Mouse (Mus musculus) stomach, postnatal 0 days (tissue): Measurements from ENCODE around the gene Zswim1. TPM values are rescaled to one million over a fixed set of nuclear protein-coding genes. Genes with fewer than 3 reads are reported as not detected.

ENCODE experiments used
- ATAC-seq: fragments of 200-750 bp; cut with Nextera tagmentation; 2 replicates; pipeline ENCODE4 v1.8.0; 2017; ENCODE audit not compliant: low FRiP score, low TSS enrichment
- DNase-seq: peaks from one replicate; pipeline ENCODE4 v3.0.0-alpha.2; 2016; ENCODE audit warnings: low spot score
- H3K27ac ChIP-seq: fragments of 300-500 bp; sonication (generic); replicated peaks from 2 replicates; pipeline ENCODE4 v1.5.1; 2014; ENCODE audit warnings: mild to moderate bottlenecking, control low read depth
- H3K27me3 ChIP-seq: fragments of 300-500 bp; sonication (generic); 2 replicates; pipeline ENCODE4 v1.6.1; 2014; ENCODE audit warnings: low read length; ENCODE audit not compliant: control insufficient read depth, insufficient read depth
- H3K36me3 ChIP-seq: fragments of 300-500 bp; sonication (generic); 2 replicates; pipeline ENCODE4 v1.6.1; 2014; ENCODE audit warnings: low read length, mixed read lengths; ENCODE audit not compliant: control insufficient read depth, insufficient read depth
- H3K4me1 ChIP-seq: fragments of 300-500 bp; sonication (generic); replicated peaks from 2 replicates; pipeline ENCODE4 v1.6.1; 2014; ENCODE audit warnings: antibody characterized with exemption; ENCODE audit not compliant: control insufficient read depth, insufficient read depth
- H3K4me2 ChIP-seq: fragments of 300-500 bp; sonication (generic); replicated peaks from 2 replicates; pipeline ENCODE4 v1.6.1; 2014; ENCODE audit warnings: low read depth, mild to moderate bottlenecking, control low read depth, moderate library complexity
- H3K4me3 ChIP-seq: fragments of 300-500 bp; sonication (generic); 2 replicates; pipeline ENCODE4 v1.5.1; 2014; ENCODE audit warnings: low read depth, low read length, control low read depth
- H3K9ac ChIP-seq: fragments of 300-500 bp; sonication (generic); 2 replicates; pipeline ENCODE4 v1.6.1; 2014; ENCODE audit warnings: mild to moderate bottlenecking, low read length, control low read depth, mixed read lengths
- H3K9me3 ChIP-seq: fragments of 300-500 bp; sonication (generic); 2 replicates; pipeline ENCODE4 v1.6.1; 2016; ENCODE audit warnings: low read length; ENCODE audit not compliant: control insufficient read depth
- CTCF ChIP-seq: IDR thresholded peaks from 2 replicates; pipeline ENCODE4 v1.5.1; 2016; ENCODE audit warnings: antibody characterized with exemption, low read depth, mild to moderate bottlenecking, moderate library complexity
- EP300 ChIP-seq: optimal IDR thresholded peaks from 2 replicates; pipeline ENCODE3; 2016; ENCODE audit warnings: antibody characterized with exemption
- WGBS: fragments of 180-500 bp; shearing (Covaris S2); extraction: QIAGEN DNeasy Blood & Tissue Kit; methylation state at CpG from one replicate; pipeline ENCODE4 v1.1.7; 2014; 5-methylcytosine and 5-hydroxymethylcytosine counted together
- polyA plus RNA-seq: library from polyadenylated mRNA; unstranded; fragments of >200 nt; fragmentation: Nextera tagmentation; extraction: Ambion mirVana; gene quantifications from 2 replicates; pipeline ENCODE4 v1.2.1, GENCODE M21; 2015

The Zswim1 gene
- polyA plus RNA-seq, 1 experiment from 2014 or later: 10.1 TPM

- Histone ChIP-seq H3K27me3 (no peaks in the 10 kb centered on the region), H3K27ac (peak within 1 kb of the TSS; percentile 88), H3K36me3 (no peaks in the 10 kb centered on the region), H3K9ac (peak within 1 kb of the TSS; percentile 82), H3K9me3 (no peaks in the 10 kb centered on the region), H3K4me1 (peaks cover 3% of the 10 kb centered on the region; the same call in 1 of the 2 replicates), H3K4me3 (peak within 1 kb of the TSS; percentile 73), H3K4me2 (peak within 1 kb of the TSS; percentile 88)
- ATAC-seq: peak; percentile 96
- TF ChIP-seq EP300 (peak; percentile 86), CTCF (peak; percentile 19; the same call in 1 of the 2 replicates)
- WGBS: under 1% methylated on average over 47 of the region's 47 CpGs
- DNase-seq: peak; percentile 97
Measured at GRCm38 (mm10) chr2:164804533-164805331, 17.8 kb upstream of the Zswim1 start, which contains the start of the genes Acot8 and Zswim3. Gene Acot8, minus strand, starts transcription at chr2:164804882. Gene Zswim3, plus strand, starts transcription at chr2:164805098.

GRCm38 (mm10) chr2:164805332-164805718 lies 17.2 kb upstream of the Zswim1 start:
- no peaks in the 10 kb centered on the region for H3K9me3 ChIP-seq
- WGBS: under 1% methylated on average over 21 of the region's 21 CpGs
- ATAC-seq (peak; percentile 55), DNase-seq (no peak)
- peak overlapping the region; percentile 81 for H3K27ac ChIP-seq
- peaks cover 3% of the 10 kb centered on the region; the same call in 1 of the 2 replicates for H3K4me1 ChIP-seq
- peak overlapping the region; percentile 88 for H3K4me2 ChIP-seq
- no peaks in the 10 kb centered on the region for H3K36me3 ChIP-seq
- peak overlapping the region; percentile 73 for H3K4me3 ChIP-seq
- TF ChIP-seq EP300 (no peak), CTCF (no peak)
- no peaks in the 10 kb centered on the region for H3K27me3 ChIP-seq
- peak overlapping the region; percentile 73 for H3K9ac ChIP-seq

- H3K4me2 ChIP-seq: 0 out of 2 replicates have a peak overlapping the region, but pooled peaks have one; percentile 12
- DNase-seq (no peak), ATAC-seq (no peak)
- no peak overlapping the region for H3K4me3 ChIP-seq
- no peak for TF ChIP-seq EP300
- TF ChIP-seq CTCF: no peak
- H3K9ac ChIP-seq: no peak overlapping the region
- peaks cover 3% of the 10 kb centered on the region; the same call in 1 of the 2 replicates for H3K4me1 ChIP-seq
- 55% methylated on average over 7 of the region's 7 CpGs for WGBS
- H3K27me3 ChIP-seq: no peaks in the 10 kb centered on the region
- H3K36me3 ChIP-seq: no peaks in the 10 kb centered on the region
- H3K27ac ChIP-seq: no peak overlapping the region
- H3K9me3 ChIP-seq: no peaks in the 10 kb centered on the region
Measured at GRCm38 (mm10) chr2:164806614-164807013, 15.9 kb upstream of the Zswim1 start.

- TF ChIP-seq EP300: no peak
- TF ChIP-seq CTCF: no peak
- no peaks in the 10 kb centered on the region for H3K4me1 ChIP-seq
- no peaks in the 10 kb centered on the region for H3K36me3 ChIP-seq
- H3K4me2 ChIP-seq: no peak overlapping the region
- no peak overlapping the region for H3K9ac ChIP-seq
- DNase-seq: no peak
- 53% methylated on average over 2 of the region's 2 CpGs for WGBS
- no peaks in the 10 kb centered on the region for H3K27me3 ChIP-seq
- no peak overlapping the region for H3K27ac ChIP-seq
- H3K9me3 ChIP-seq: no peaks in the 10 kb centered on the region
- no peak for ATAC-seq
- H3K4me3 ChIP-seq: no peak overlapping the region
Measured at GRCm38 (mm10) chr2:164813557-164813956, 8.9 kb upstream of the Zswim1 start.

GRCm38 (mm10) chr2:164815348-164815747 lies 7.1 kb upstream of the Zswim1 start:
- Histone ChIP-seq H3K36me3 (no peaks in the 10 kb centered on the region), H3K4me3 (no peak overlapping the region), H3K4me2 (no peak overlapping the region), H3K4me1 (no peaks in the 10 kb centered on the region), H3K9me3 (no peaks in the 10 kb centered on the region), H3K27me3 (no peaks in the 10 kb centered on the region), H3K9ac (no peak overlapping the region), H3K27ac (no peak overlapping the region)
- TF ChIP-seq EP300 (no peak), CTCF (no peak)
- DNase-seq (no peak), ATAC-seq (no peak)
- WGBS: 85% methylated on average over 5 of the region's 5 CpGs

GRCm38 (mm10) chr2:164815821-164816220 lies 6.7 kb upstream of the Zswim1 start:
- WGBS: 89% methylated on average over 8 of the region's 8 CpGs
- no peak overlapping the region for H3K9ac ChIP-seq
- no peaks in the 10 kb centered on the region for H3K9me3 ChIP-seq
- H3K27me3 ChIP-seq: no peaks in the 10 kb centered on the region
- no peak overlapping the region for H3K4me2 ChIP-seq
- TF ChIP-seq EP300 (no peak), CTCF (no peak)
- H3K27ac ChIP-seq: no peak overlapping the region
- no peaks in the 10 kb centered on the region for H3K36me3 ChIP-seq
- no peaks in the 10 kb centered on the region for H3K4me1 ChIP-seq
- ATAC-seq: no peak
- H3K4me3 ChIP-seq: no peak overlapping the region
- DNase-seq: no peak
